Mouse (Mus musculus): ENCODE data around the gene Kalrn. TPM values are rescaled to one million over a fixed set of nuclear protein-coding genes. Genes with fewer than 3 reads are reported as not detected.

The Kalrn gene
- total RNA-seq, 1 experiment from 2014 or later = 8.2 TPM

DNA sequence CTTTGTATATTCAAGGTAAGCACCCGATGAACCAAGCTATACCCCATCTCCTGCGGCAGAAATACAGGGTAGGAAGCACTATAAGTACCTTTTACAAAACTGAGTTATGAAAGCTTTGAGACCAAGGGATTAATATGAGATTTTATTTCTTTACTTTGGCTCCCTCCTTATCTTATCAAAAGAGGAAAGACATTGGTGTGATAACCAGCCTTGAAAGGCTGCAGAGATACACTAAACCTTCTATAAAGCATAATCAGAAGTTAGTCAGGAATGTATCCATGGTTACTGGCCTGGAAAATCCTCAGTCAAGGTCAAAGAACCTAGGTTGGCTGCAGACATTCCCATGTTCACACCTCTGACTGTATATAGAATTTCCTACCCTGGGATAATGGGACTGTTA is 537.6 kb downstream of the Kalrn start:
- DNase-seq = no peak

- DNase-seq = no peak
Observed at GRCm38 (mm10) chr16:34034267-34034666, 539.1 kb downstream of the Kalrn start.

DNA sequence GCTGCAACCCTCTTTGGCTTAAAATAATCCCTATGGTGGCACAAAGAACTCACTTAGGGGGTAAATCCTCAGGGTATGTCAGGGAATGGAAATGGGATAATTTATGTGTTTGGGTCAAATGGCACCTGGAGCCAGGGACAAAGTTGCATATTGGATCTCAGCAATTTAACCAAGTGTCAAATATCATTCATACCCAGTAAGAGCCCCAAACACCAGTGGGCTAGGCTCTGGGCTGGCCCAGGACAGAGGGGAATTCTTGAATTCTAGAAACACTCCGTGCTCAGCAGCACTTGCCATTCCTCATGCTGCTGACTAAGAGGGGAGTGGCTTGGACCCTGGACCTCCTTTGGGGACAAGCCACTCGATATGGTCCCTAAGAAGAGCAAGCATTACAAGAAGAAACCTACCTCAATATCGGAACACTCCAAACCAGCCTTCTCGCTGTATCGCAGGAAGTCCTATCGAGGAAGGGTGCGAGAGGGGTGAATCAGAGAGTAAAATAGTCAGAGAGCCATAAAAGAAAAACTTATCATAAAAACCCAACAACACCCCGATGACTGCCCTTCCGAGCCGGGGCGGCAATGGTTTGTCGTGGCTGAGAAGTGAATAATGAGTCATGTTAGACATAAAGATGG is 541.2 kb downstream of the Kalrn start:
- no peak for DNase-seq

DNA sequence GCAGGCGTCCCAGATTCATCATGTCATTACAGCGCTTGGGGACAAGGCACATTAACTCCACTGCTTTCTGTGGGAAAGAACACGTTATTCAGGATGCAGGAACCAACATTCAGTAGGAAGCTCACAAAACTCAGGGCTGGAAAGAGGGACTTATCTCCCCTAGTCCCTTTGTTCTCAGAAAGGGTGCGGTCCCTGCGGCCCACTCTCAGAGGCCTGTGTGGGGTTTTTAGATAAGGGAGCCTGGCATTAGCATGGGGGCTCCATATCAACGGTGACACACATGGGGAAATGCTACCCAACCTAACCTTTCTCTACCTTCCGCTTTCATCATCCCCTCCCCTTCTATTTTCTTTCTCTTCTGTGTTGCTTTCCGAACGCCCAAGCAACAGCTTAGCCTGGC is 541.8 kb downstream of the Kalrn start:
- no peak for DNase-seq

- no peak for DNase-seq
Observed at GRCm38 (mm10) chr16:34030379-34030778, 543.0 kb downstream of the Kalrn start.

GRCm38 (mm10) chr16:34029790-34030189 is 543.5 kb downstream of the Kalrn start:
- no peak for DNase-seq

DNA sequence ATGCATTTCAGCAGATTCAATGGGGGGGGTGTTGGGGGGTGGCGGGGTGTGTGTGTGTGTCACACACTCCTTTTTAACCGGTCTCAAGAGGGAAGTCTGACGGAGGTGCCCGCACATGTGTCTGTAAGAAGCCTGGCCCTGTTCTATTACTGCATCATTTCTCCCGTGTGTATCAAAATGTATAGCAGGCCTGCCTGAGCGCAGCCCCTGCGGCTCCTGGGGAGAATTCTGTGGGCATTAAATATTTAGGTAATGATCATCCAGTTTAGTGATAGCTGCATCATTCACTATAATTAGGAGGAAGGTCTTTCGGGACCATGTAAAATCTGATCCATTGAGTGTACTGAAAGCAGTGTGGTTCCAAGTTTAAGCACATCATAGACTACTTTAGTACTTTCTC is 556.1 kb downstream of the Kalrn start:
- no peak for DNase-seq

DNA sequence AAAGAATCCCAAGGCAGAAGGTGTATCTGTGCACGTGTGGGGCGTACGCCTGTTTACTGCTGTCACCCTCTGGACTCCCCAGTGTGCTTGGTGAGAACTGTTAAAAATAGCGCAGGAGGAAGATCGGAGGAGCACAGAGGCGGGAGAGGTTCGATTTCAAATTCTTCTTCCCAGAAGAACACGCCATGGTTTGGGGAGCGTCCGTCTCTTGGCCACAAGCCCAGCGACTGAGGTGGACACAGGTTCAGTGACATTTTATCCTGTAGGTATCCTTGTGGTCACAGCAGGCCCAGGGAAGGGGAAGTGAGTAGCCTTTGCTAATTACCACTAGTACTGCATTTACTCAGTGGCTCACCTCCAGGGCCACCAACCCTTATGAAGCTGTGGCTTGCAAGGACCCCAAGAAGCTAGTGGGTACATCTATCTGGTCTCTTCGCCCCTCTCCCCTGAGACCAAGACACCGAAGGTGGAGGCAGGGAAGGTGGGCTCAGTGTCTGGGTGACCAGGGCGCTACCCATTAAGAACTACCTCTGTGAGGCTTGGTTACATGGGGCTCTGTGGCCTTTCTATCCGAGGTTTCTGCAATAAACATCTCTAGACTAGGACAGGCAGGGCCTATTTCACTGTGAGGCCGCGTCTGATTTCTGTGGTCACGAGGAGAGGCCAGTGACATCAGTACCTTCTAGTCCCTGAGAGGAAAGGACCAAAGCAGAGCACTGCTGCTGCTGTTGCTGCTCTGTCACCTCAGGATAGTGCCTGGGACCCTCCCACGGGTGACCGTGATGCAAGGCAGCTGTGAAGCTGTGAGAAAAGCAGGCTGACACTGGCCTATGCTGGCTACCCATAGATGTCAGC is 561.1 kb downstream of the Kalrn start:
- DNase-seq = no peak

DNA sequence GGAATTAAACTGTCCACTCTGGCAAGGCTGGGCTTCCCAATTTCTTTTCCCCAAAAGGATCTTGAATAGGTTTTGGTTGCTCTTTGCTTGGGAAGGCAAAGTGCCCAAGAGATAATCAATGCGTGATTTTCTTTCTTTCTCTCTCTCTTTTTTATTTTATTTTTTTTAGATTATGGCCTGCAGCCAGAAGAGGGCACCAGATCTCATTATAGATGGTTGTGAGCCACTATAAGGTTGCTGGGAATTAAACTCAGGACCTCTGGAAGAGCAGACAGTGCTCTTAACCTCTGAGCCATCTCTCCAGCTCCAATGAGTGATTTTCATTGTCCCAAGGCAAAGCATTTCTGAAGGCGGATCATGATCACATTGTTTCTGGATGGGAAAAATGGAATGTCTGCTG is 563.8 kb downstream of the Kalrn start:
- no peak for DNase-seq

- no peak for DNase-seq
Observed at GRCm38 (mm10) chr16:34005986-34006385, 567.3 kb downstream of the Kalrn start.

DNA sequence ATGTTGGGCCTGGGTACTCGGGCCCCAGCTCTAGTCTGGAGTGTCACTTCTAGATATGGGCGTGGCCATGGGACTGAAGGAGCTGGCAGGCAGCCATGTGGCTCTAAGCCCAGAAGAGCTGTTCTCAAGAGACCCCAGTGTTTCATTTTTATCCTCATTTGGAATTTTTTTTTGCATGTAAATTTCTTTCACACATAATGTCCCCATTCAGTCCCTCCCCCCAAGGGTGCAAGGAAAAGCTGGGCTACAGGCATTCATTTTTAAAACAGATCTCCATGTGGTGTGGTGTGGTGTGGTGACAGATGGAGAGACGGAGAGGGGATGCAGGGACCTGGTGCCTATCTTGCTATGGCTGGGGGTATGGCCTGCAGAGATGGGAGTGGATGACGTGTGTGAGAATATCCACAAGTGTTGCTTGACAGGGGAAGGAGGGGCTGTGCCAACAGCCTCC is 569.2 kb downstream of the Kalrn start:
- DNase-seq = no peak

- no peak for DNase-seq
Observed at GRCm38 (mm10) chr16:34003566-34004127, 569.7 kb downstream of the Kalrn start.

- DNase-seq = no peak
Observed at GRCm38 (mm10) chr16:34000715-34001114, 572.6 kb downstream of the Kalrn start.

- DNase-seq = peak; percentile 30
Observed at GRCm38 (mm10) chr16:33999388-33999787, 573.9 kb downstream of the Kalrn start.

- DNase-seq = no peak
Observed at GRCm38 (mm10) chr16:33998011-33998410, 575.3 kb downstream of the Kalrn start.

- DNase-seq = peak; percentile 51
Observed at GRCm38 (mm10) chr16:33996030-33996429, 577.3 kb downstream of the Kalrn start.

GRCm38 (mm10) chr16:33995496-33995895 is 577.8 kb downstream of the Kalrn start:
- no peak for DNase-seq

GRCm38 (mm10) chr16:33994321-33994720 is 579.0 kb downstream of the Kalrn start:
- no peak for DNase-seq

- DNase-seq = no peak
Observed at GRCm38 (mm10) chr16:33990712-33991111, 582.6 kb downstream of the Kalrn start.

DNA sequence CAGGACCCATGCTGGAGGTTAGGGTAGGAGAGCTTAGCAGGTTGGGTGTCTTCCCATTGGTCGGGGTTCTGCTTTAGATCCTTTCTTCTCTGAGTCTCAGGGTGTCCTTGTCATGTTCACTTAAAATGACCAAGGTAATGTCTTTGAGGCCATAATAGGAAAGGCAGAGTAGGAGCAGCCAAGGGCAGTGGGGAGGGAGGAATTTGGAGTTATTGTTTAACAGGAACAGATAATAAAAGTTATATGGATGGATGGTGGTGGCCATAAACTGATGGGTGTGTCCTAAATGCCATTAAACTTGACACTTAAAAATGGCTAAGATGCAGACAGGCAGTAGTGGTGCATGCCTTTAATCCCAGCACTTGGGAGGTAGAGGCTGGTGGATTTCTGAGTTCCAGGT is 584.2 kb downstream of the Kalrn start:
- no peak for DNase-seq

- peak; percentile 67 for DNase-seq
Observed at GRCm38 (mm10) chr16:33988358-33989012, 584.8 kb downstream of the Kalrn start.

- DNase-seq = no peak
Observed at GRCm38 (mm10) chr16:33986993-33987392, 586.3 kb downstream of the Kalrn start.

DNA sequence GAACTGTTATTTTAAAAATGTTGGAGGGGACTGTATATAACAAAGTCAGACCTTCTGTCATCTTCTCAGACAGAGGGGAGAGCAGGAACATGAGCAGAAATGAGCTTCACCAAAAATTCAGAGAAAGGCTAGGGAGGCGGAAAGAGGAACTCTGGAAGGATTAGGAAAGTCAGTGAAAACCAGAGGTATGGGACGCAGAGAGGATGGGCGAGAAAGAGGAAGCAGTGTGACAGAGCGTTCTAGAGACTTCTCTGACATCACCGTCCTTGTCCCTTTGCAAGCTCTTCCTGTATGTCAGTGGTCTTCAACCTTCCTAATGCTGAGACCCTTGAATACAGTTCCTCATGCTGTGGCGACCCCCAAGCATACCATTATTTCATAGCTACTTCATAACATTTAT is 588.0 kb downstream of the Kalrn start:
- no peak for DNase-seq

Measured in adrenal gland, postnatal 25 days (tissue).